Mouse (Mus musculus) heart, embryonic 10.5 days (tissue): ENCODE data around the gene Gper1. TPM values are rescaled to one million over a fixed set of nuclear protein-coding genes. Genes with fewer than 3 reads are reported as not detected.

Experiments
- DNase-seq: peaks from one replicate; pipeline ENCODE4 v3.0.0-alpha.2; 2017; ENCODE audit warnings: low spot score
- H3K27ac ChIP-seq: fragments of 300-500 bp; sonication (generic); 2 replicates; pipeline ENCODE4 v1.5.1; 2016; ENCODE audit warnings: mild to moderate bottlenecking
- H3K27me3 ChIP-seq: fragments of 300-500 bp; sonication (generic); 2 replicates; pipeline ENCODE4 v1.6.1; 2016; ENCODE audit warnings: mild to moderate bottlenecking; ENCODE audit not compliant: poor library complexity, insufficient read depth, severe bottlenecking
- H3K36me3 ChIP-seq: fragments of 300-500 bp; sonication (generic); 2 replicates; pipeline ENCODE4 v1.6.1; 2016; ENCODE audit warnings: mild to moderate bottlenecking, moderate library complexity
- H3K4me1 ChIP-seq: fragments of 300-500 bp; sonication (generic); 2 replicates; pipeline ENCODE4 v1.6.1; 2016; ENCODE audit warnings: mild to moderate bottlenecking
- H3K4me3 ChIP-seq: fragments of 300-500 bp; sonication (generic); 2 replicates; pipeline ENCODE4 v1.5.1; 2016; ENCODE audit warnings: mild to moderate bottlenecking, moderate library complexity
- H3K9me3 ChIP-seq: fragments of 300-500 bp; sonication (generic); 2 replicates; pipeline ENCODE4 v1.6.1; 2016; ENCODE audit warnings: mild to moderate bottlenecking, moderate library complexity
- WGBS: fragments of 180-500 bp; shearing (Covaris S2); methylation state at CpG from one replicate; pipeline ENCODE4 v1.1.7; 2016; 5-methylcytosine and 5-hydroxymethylcytosine counted together
- polyA plus RNA-seq: library from polyadenylated mRNA; unstranded; fragments of >200 nt; fragmentation: Nextera tagmentation; extraction: Ambion mirVana; gene quantifications from 2 replicates; pipeline ENCODE4 v1.2.1, GENCODE M21; 2016

The Gper1 gene
- polyA plus RNA-seq = 0.26 and 0.36 TPM in 2 replicates

GRCm38 (mm10) chr5:139423026-139423865 lies at the start of gene Gper1:
Gper1 (plus strand) TSS chr5:139423151.
- H3K4me3 ChIP-seq = peak within 1 kb of the TSS; percentile 19; the same call in 1 of the 2 replicates
- H3K27me3 ChIP-seq = peaks cover 85% of the 10 kb centered on the region
- no peak within 1 kb of the TSS for H3K27ac ChIP-seq
- no peak for DNase-seq
- peaks cover 30% of the 10 kb centered on the region for H3K4me1 ChIP-seq
- no peaks in the 10 kb centered on the region for H3K9me3 ChIP-seq
- 62% methylated on average over 21 of the region's 21 CpGs for WGBS
- peaks cover 2% of the 10 kb centered on the region; the same call in 1 of the 2 replicates for H3K36me3 ChIP-seq

- Histone ChIP-seq H3K27me3 (0 out of 2 replicates have a peak, but pooled peaks cover 4% of the 10 kb centered on the region), H3K4me3 (no peak overlapping the region), H3K36me3 (no peaks in the 10 kb centered on the region), H3K4me1 (peaks cover 92% of the 10 kb centered on the region), H3K27ac (no peak overlapping the region), H3K9me3 (no peaks in the 10 kb centered on the region)
- no peak for DNase-seq
- 79% methylated on average over 6 of the region's 6 CpGs for WGBS
These were observed 49.0 kb upstream of the Gper1 start for GRCm38 (mm10) chr5:139373889-139374444.

- no peaks in the 10 kb centered on the region for H3K36me3 ChIP-seq
- H3K4me3 ChIP-seq = no peak overlapping the region
- 0 out of 2 replicates have a peak, but pooled peaks cover 4% of the 10 kb centered on the region for H3K27me3 ChIP-seq
- no peak for DNase-seq
- no peak overlapping the region for H3K27ac ChIP-seq
- no peaks in the 10 kb centered on the region for H3K9me3 ChIP-seq
- WGBS = 86% methylated on average over 2 of the region's 2 CpGs
- peaks cover 94% of the 10 kb centered on the region for H3K4me1 ChIP-seq
These were observed 48.1 kb upstream of the Gper1 start for GRCm38 (mm10) chr5:139374841-139375240.

GRCm38 (mm10) chr5:139377468-139378270 lies 45.3 kb upstream of the Gper1 start, which contains the start of gene Gpr146:
Gpr146 (plus strand) TSS chr5:139377697.
- WGBS = 25% methylated on average over 18 of the region's 18 CpGs
- H3K4me1 ChIP-seq = peaks cover 94% of the 10 kb centered on the region

GRCm38 (mm10) chr5:139378271-139378556 lies 44.7 kb upstream of the Gper1 start:
- H3K36me3 ChIP-seq = no peaks in the 10 kb centered on the region
- H3K9me3 ChIP-seq = no peaks in the 10 kb centered on the region
- 84% methylated on average over 7 of the region's 7 CpGs for WGBS
- H3K27me3 ChIP-seq = no peaks in the 10 kb centered on the region
- peak overlapping the region; percentile 91 for H3K27ac ChIP-seq
- DNase-seq = no peak
- H3K4me3 ChIP-seq = peak overlapping the region; percentile 82; the same call in 1 of the 2 replicates
- peaks cover 94% of the 10 kb centered on the region for H3K4me1 ChIP-seq

More at GRCm38 (mm10) chr5:139377468-139378270, 45.3 kb upstream of the Gper1 start, which contains the start of gene Gpr146:
- peak within 1 kb of the TSS; percentile 82; the same call in 1 of the 2 replicates for H3K4me3 ChIP-seq
- no peaks in the 10 kb centered on the region for H3K36me3 ChIP-seq
- H3K9me3 ChIP-seq = no peaks in the 10 kb centered on the region
- H3K27me3 ChIP-seq = no peaks in the 10 kb centered on the region
- no peak for DNase-seq
- H3K27ac ChIP-seq = peak within 1 kb of the TSS; percentile 91

GRCm38 (mm10) chr5:139378986-139379629 lies 43.8 kb upstream of the Gper1 start:
- DNase-seq = no peak
- peaks cover 98% of the 10 kb centered on the region for H3K4me1 ChIP-seq
- no peaks in the 10 kb centered on the region for H3K36me3 ChIP-seq
- peak overlapping the region; percentile 82 for H3K4me3 ChIP-seq
- H3K27ac ChIP-seq = peak overlapping the region; percentile 91
- no peaks in the 10 kb centered on the region for H3K27me3 ChIP-seq
- no peaks in the 10 kb centered on the region for H3K9me3 ChIP-seq
- 20% methylated on average over 21 of the region's 21 CpGs for WGBS

GRCm38 (mm10) chr5:139379771-139380384 lies 43.1 kb upstream of the Gper1 start:
- H3K27ac ChIP-seq = peak overlapping the region; percentile 91
- 25% methylated on average over 8 of the region's 8 CpGs for WGBS
- peak overlapping the region; percentile 82 for H3K4me3 ChIP-seq
- H3K27me3 ChIP-seq = no peaks in the 10 kb centered on the region
- H3K4me1 ChIP-seq = peaks cover 99% of the 10 kb centered on the region
- no peaks in the 10 kb centered on the region for H3K9me3 ChIP-seq
- no peak for DNase-seq
- H3K36me3 ChIP-seq = no peaks in the 10 kb centered on the region

GRCm38 (mm10) chr5:139380385-139381248 lies 42.3 kb upstream of the Gper1 start:
- no peaks in the 10 kb centered on the region for H3K9me3 ChIP-seq
- peak overlapping the region; percentile 82 for H3K4me3 ChIP-seq
- peaks cover 100% of the 10 kb centered on the region for H3K4me1 ChIP-seq
- peak overlapping the region; percentile 91 for H3K27ac ChIP-seq
- no peaks in the 10 kb centered on the region; the same call in 1 of the 2 replicates for H3K36me3 ChIP-seq
- 2% methylated on average over 73 of the region's 73 CpGs for WGBS
- peak; percentile 97 for DNase-seq
- no peaks in the 10 kb centered on the region for H3K27me3 ChIP-seq

- no peaks in the 10 kb centered on the region for H3K27me3 ChIP-seq
- H3K27ac ChIP-seq = peak overlapping the region; percentile 85
- no peak for DNase-seq
- H3K4me3 ChIP-seq = peak overlapping the region; percentile 82
- WGBS = 56% methylated on average over 18 of the region's 18 CpGs
- peaks cover 4% of the 10 kb centered on the region; the same call in 1 of the 2 replicates for H3K36me3 ChIP-seq
- H3K9me3 ChIP-seq = no peaks in the 10 kb centered on the region
- H3K4me1 ChIP-seq = peaks cover 97% of the 10 kb centered on the region
These were observed 41.1 kb upstream of the Gper1 start for GRCm38 (mm10) chr5:139381586-139382513.

- DNase-seq = peak; percentile 96
- 19% methylated on average over 8 of the region's 8 CpGs for WGBS
- Histone ChIP-seq H3K4me3 (peak overlapping the region; percentile 82), H3K9me3 (no peaks in the 10 kb centered on the region), H3K27me3 (no peaks in the 10 kb centered on the region), H3K27ac (peak overlapping the region; percentile 85), H3K36me3 (peaks cover 4% of the 10 kb centered on the region; the same call in 1 of the 2 replicates), H3K4me1 (peaks cover 96% of the 10 kb centered on the region)
These were observed 40.2 kb upstream of the Gper1 start for GRCm38 (mm10) chr5:139382760-139383159.
